Mouse (Mus musculus): ENCODE measurements around the gene Hmgn1. TPM values are rescaled to one million over a fixed set of nuclear protein-coding genes. Genes with fewer than 3 reads are reported as not detected.

Gene Hmgn1
- total and polyA plus RNA-seq, 2 experiments from 2014 or later = 85.9 to 207 TPM

DNA sequence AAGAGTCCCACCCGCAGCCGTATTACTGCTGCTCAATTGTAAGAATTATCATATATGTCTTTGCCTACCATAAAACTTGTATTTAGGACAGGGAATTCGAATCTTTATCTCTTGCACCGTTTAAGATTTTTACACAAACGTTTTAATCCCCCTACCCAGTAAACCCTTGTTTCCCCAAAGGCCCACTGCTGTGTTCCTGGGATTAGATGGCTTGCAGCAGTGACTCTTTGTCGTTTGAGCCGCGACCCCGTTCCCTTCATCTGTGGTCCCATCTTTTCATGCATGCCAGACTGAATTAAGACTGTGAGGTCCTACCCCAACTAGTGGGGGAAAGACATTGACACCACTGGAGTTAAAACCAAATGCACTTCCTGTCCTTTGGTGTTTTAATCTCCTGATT lies 937 bp upstream of the Hmgn1 start:
- 1% methylated on average over 9 of the region's 9 CpGs for WGBS
- DNase-seq (ENCODE audit: low spot score) (no peak), ATAC-seq (no peak)

DNA sequence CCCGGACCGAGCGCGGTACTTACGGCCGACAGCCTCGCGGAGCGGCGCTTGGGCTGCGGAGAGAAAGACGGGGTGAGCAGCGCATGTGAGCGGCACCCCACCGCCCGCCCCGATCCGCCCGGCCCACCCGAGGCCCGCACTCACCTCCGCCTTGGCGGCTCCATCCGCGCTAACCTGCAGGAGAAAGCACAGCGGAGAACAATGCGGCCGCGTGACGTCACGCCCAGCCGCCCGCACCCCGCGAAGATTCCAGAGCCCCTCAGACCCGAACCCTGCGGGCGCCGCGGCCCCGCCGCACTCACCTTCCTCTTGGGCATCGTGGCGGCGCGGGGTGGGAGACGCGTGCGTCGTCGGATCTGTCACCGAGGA lies 257 bp downstream of the Hmgn1 start:
- H3K9ac ChIP-seq (replicated peaks; ENCODE audit: low read length) = peak overlapping the region; percentile 96
- no peak for DNase-seq (ENCODE audit: low spot score)
- peak; percentile 57 for ATAC-seq
- H3K27ac ChIP-seq = peak overlapping the region; percentile 98
- no peaks in the 10 kb centered on the region for H3K9me3 ChIP-seq (ENCODE audit: low read length)
- no peak for TF ChIP-seq CTCF (IDR thresholded peaks at IDR 0.05; ENCODE audit: low read depth)
- H3K4me1 ChIP-seq (ENCODE audit: insufficient read depth, low read length) = peaks cover 14% of the 10 kb centered on the region
- H3K27me3 ChIP-seq (ENCODE audit: insufficient read depth, low read length) = no peaks in the 10 kb centered on the region
- H3K4me3 ChIP-seq (ENCODE audit: low read length) = peak overlapping the region; percentile 75
- H3K4me2 ChIP-seq (ENCODE audit: low read depth, low read length) = peak overlapping the region; percentile 86
- peaks cover 32% of the 10 kb centered on the region for H3K36me3 ChIP-seq (ENCODE audit: insufficient read depth, low read length)
- WGBS = 5% methylated on average over 44 of the region's 52 CpGs

More for the DNA sequence above, 937 bp upstream of the Hmgn1 start:
- Histone ChIP-seq H3K27me3 (ENCODE audit: insufficient read depth, low read length) (no peaks in the 10 kb centered on the region), H3K4me2 (ENCODE audit: low read depth, low read length) (peak overlapping the region; percentile 70), H3K9ac (replicated peaks; ENCODE audit: low read length) (peak overlapping the region; percentile 96), H3K27ac (peak overlapping the region; percentile 98), H3K36me3 (ENCODE audit: insufficient read depth, low read length) (peaks cover 20% of the 10 kb centered on the region), H3K9me3 (ENCODE audit: low read length) (no peaks in the 10 kb centered on the region), H3K4me3 (ENCODE audit: low read length) (peak overlapping the region; percentile 75), H3K4me1 (ENCODE audit: insufficient read depth, low read length) (peaks cover 14% of the 10 kb centered on the region)
- no peak for TF ChIP-seq CTCF (IDR thresholded peaks at IDR 0.05; ENCODE audit: low read depth)

DNA sequence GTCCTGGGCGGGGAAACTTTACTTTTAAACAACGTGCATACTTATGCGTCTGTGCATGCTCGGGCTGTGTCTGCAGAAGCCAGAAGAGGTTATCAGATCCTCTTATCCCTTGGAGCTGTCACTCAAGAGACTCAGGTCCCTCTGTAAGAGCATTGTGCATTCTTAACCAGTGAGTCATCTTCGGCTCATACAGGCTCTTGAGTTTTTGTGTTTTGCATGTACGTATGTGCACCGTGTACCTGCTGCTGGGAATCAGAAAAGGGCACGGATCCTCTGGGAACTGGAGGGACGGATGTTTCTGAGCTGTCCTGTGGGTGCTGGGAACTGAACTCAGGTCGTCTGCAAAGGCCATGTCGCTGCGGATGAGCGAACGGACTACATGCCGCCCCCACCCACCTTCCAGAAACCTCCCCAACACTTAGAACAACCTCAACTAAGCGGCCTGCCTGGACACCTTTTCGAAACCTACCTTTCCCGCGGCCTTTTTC lies 801 bp downstream of the Hmgn1 start:
- peak overlapping the region; percentile 75 for H3K4me3 ChIP-seq (ENCODE audit: low read length)
- DNase-seq (ENCODE audit: low spot score) (no peak), ATAC-seq (no peak)
- peaks cover 14% of the 10 kb centered on the region for H3K4me1 ChIP-seq (ENCODE audit: insufficient read depth, low read length)
- H3K27ac ChIP-seq = peak overlapping the region; percentile 98
- no peaks in the 10 kb centered on the region for H3K9me3 ChIP-seq (ENCODE audit: low read length)
- peaks cover 33% of the 10 kb centered on the region for H3K36me3 ChIP-seq (ENCODE audit: insufficient read depth, low read length)
- H3K4me2 ChIP-seq (ENCODE audit: low read depth, low read length) = peak overlapping the region; percentile 86
- H3K9ac ChIP-seq (replicated peaks; ENCODE audit: low read length) = peak overlapping the region; percentile 96
- H3K27me3 ChIP-seq (ENCODE audit: insufficient read depth, low read length) = no peaks in the 10 kb centered on the region
- 6% methylated on average over 19 of the region's 19 CpGs for WGBS
- no peak for TF ChIP-seq CTCF (IDR thresholded peaks at IDR 0.05; ENCODE audit: low read depth)

DNA sequence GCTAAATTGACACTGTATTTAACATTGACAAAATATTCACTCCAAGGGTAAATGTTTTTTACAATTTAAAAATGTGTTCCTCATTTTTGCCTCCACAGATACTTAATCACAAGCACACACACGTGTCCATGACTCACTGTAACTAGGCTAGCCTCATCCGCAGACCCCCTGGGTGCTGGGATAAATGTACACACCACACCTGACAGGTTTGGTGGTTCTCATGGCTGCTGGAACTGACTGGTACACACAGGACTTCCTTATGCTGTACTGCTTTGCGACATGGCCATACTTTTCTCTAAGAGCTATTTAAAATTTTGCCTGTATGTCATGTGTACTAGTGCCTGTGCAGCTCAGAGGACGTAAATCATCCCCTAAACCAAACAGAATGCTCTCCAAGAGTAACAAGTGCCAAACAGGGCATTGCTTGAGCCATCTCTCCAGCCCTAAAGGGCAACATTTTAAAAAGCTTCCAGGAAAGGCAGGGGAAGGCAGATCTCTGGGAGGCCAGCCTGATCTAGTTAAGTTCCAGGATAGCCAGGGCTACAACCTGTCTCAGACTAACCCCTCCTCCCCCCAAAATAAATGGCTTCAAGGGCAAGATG lies 7.4 kb downstream of the Hmgn1 start:
- Histone ChIP-seq H3K9ac (replicated peaks; ENCODE audit: low read length) (no peak overlapping the region), H3K27me3 (ENCODE audit: insufficient read depth, low read length) (no peaks in the 10 kb centered on the region), H3K4me2 (ENCODE audit: low read depth, low read length) (no peak overlapping the region), H3K36me3 (ENCODE audit: insufficient read depth, low read length) (peaks cover 37% of the 10 kb centered on the region), H3K9me3 (ENCODE audit: low read length) (no peaks in the 10 kb centered on the region), H3K4me3 (ENCODE audit: low read length) (no peak overlapping the region), H3K4me1 (ENCODE audit: insufficient read depth, low read length) (no peaks in the 10 kb centered on the region), H3K27ac (no peak overlapping the region)
- TF ChIP-seq CTCF (IDR thresholded peaks at IDR 0.05; ENCODE audit: low read depth) = no peak
- DNase-seq (ENCODE audit: low spot score) (no peak), ATAC-seq (no peak)
- 79% methylated on average over 4 of the region's 4 CpGs for WGBS

DNA sequence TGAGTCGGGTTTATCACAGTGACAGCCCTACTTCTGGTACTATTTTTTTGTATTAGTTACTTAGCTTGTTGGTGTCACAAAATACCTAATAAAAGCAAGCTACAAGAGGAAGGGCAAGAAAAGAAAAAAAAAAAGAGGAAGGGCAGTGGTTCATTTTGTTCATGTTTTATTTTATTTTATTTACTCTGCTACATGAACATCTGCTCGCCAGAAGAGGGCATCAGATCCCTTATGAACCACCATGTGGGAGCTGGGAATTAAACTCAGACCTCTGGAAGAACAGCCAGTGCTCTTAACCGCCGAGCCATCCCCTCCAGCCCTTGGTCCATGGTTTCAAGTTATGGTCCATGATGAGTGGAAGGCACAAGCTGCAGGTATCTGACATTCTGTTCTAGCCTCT lies 12.8 kb downstream of the Hmgn1 start:
- Histone ChIP-seq H3K9ac (replicated peaks; ENCODE audit: low read length) (no peak overlapping the region), H3K27ac (no peak overlapping the region), H3K9me3 (ENCODE audit: low read length) (no peaks in the 10 kb centered on the region), H3K27me3 (ENCODE audit: insufficient read depth, low read length) (no peaks in the 10 kb centered on the region), H3K4me2 (ENCODE audit: low read depth, low read length) (no peak overlapping the region), H3K4me1 (ENCODE audit: insufficient read depth, low read length) (no peaks in the 10 kb centered on the region), H3K4me3 (ENCODE audit: low read length) (no peak overlapping the region), H3K36me3 (ENCODE audit: insufficient read depth, low read length) (0 out of 2 replicates have a peak, but pooled peaks cover 5% of the 10 kb centered on the region)
- 48% methylated on average over 4 of the region's 4 CpGs for WGBS
- DNase-seq (ENCODE audit: low spot score) (no peak), ATAC-seq (no peak)
- no peak for TF ChIP-seq CTCF (IDR thresholded peaks at IDR 0.05; ENCODE audit: low read depth)

DNA sequence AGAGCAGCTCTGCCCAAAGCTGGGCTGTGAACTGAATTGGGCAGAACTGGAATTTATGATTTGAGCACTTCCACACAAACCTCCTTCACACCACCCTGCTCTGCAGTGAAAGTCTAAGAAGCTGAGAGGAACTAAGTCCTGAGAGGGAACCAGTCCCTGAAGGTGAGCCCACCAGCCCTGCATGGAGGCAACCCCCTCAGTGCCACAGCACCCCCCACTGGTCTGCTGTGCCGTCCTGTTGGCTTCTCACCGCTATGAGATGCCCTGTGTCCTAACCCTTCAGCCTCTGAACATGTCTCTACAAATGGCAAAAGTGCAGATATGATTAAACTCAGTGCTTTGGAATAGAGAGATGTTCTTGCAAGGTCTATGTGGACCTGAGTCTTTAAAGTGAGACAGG lies 14.8 kb downstream of the Hmgn1 start:
- Histone ChIP-seq H3K27me3 (ENCODE audit: insufficient read depth, low read length) (no peaks in the 10 kb centered on the region), H3K36me3 (ENCODE audit: insufficient read depth, low read length) (no peaks in the 10 kb centered on the region), H3K4me1 (ENCODE audit: insufficient read depth, low read length) (no peaks in the 10 kb centered on the region), H3K9me3 (ENCODE audit: low read length) (no peaks in the 10 kb centered on the region), H3K4me3 (ENCODE audit: low read length) (no peak overlapping the region), H3K27ac (no peak overlapping the region), H3K9ac (replicated peaks; ENCODE audit: low read length) (no peak overlapping the region), H3K4me2 (ENCODE audit: low read depth, low read length) (no peak overlapping the region)
- ATAC-seq (no peak), DNase-seq (ENCODE audit: low spot score) (no peak)
- no peak for TF ChIP-seq CTCF (IDR thresholded peaks at IDR 0.05; ENCODE audit: low read depth)
- 37% methylated on average over 2 of the region's 2 CpGs for WGBS

DNA sequence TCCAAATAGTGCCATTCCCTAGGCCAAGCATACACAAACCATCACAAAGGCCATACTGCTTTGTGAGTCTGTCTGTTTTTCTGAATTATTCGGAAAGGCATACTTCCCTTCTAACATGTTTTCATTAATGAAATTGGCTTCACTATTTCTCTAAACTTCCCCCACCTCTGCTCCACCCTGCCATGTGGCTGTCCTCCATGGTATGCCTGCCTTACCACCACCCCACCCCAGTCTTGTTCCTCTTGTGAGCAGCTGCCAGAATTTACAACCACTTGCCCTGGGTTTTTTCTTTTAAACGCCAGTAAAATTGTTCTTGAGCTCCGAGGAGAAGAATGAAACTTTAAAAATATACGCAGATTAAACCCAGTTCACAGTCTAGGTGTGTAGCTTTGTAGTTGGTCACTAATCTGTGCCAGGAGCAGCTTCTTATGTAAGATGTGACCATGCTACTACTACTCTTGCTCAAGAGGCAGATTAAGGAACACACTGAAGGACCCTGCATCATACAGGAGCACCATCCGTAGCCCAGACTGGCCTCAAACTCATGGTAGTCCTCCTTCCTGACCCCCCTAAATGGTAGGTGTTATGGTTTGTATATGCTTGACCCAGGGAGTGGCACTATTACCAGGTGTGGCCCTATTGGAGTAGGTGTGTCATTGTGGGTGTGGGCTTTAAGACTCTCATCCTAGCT lies 16.7 kb downstream of the Hmgn1 start:
- Histone ChIP-seq H3K36me3 (ENCODE audit: insufficient read depth, low read length) (no peaks in the 10 kb centered on the region), H3K4me3 (ENCODE audit: low read length) (no peak overlapping the region), H3K9ac (replicated peaks; ENCODE audit: low read length) (no peak overlapping the region), H3K9me3 (ENCODE audit: low read length) (no peaks in the 10 kb centered on the region), H3K4me1 (ENCODE audit: insufficient read depth, low read length) (no peaks in the 10 kb centered on the region), H3K4me2 (ENCODE audit: low read depth, low read length) (no peak overlapping the region), H3K27ac (no peak overlapping the region), H3K27me3 (ENCODE audit: insufficient read depth, low read length) (no peaks in the 10 kb centered on the region)
- no peak for ATAC-seq
- DNase-seq (ENCODE audit: low spot score) = no peak
- no peak for TF ChIP-seq CTCF (IDR thresholded peaks at IDR 0.05; ENCODE audit: low read depth)
- 90% methylated on average over 5 of the region's 5 CpGs for WGBS
